Mouse (Mus musculus) myocyte (in vitro differentiated cells): ENCODE data around the gene 2300009A05Rik. TPM values are rescaled to one million over a fixed set of nuclear protein-coding genes. Genes with fewer than 3 reads are reported as not detected.

ENCODE experiments used
- H3K27me3 ChIP-seq: one replicate; pipeline ENCODE4 v1.6.1; 2011; ENCODE audit not compliant: control insufficient read depth, insufficient read depth, insufficient read length
- H3K36me3 ChIP-seq: one replicate; pipeline ENCODE4 v1.6.1; 2011; ENCODE audit not compliant: control insufficient read depth, insufficient read depth
- H3K4me2 ChIP-seq: one replicate; pipeline ENCODE4 v1.6.1; 2011; ENCODE audit warnings: low read depth, control low read depth
- H3K4me3 ChIP-seq: one replicate; pipeline ENCODE4 v1.5.1; 2011; ENCODE audit warnings: mild to moderate bottlenecking, control low read depth, moderate library complexity
- H3K79me2 ChIP-seq: one replicate; pipeline ENCODE4 v1.6.1; 2011; ENCODE audit not compliant: control insufficient read depth, insufficient read depth
- H3ac ChIP-seq: one replicate; pipeline ENCODE4 v1.6.1; 2011; ENCODE audit not compliant: control insufficient read depth, insufficient read length
- CEBPB ChIP-seq: IDR thresholded peaks from 2 replicates; pipeline ENCODE4 v1.6.1; 2011; ENCODE audit warnings: mild to moderate bottlenecking, moderate library complexity; ENCODE audit not compliant: poor library complexity, insufficient read depth, severe bottlenecking
- E2F4 ChIP-seq: IDR thresholded peaks from one replicate; pipeline ENCODE4 v1.6.1; 2011; ENCODE audit warnings: mild to moderate bottlenecking, control low read depth, moderate library complexity; ENCODE audit not compliant: insufficient read depth
- MAX ChIP-seq: IDR thresholded peaks from one replicate; pipeline ENCODE4 v1.6.1; 2011; ENCODE audit warnings: low read depth, mild to moderate bottlenecking, control low read depth
- MYOD1 ChIP-seq, 3 experiments: IDR thresholded peaks; one replicate each; pipeline ENCODE4 v1.6.1; 2011; ENCODE audit warnings: control low read depth in 2 of 3, low read depth in 2 of 3, mild to moderate bottlenecking in 2 of 3, moderate library complexity in 1 of 3; ENCODE audit not compliant: insufficient read length in 2 of 3, control insufficient read depth in 1 of 3
- MYOG ChIP-seq, 3 experiments: IDR thresholded peaks; one replicate each; pipeline ENCODE4 v1.6.1; 2011; ENCODE audit warnings: control low read depth in 2 of 3, low read depth in 2 of 3, mild to moderate bottlenecking in 2 of 3; ENCODE audit not compliant: insufficient read length in 2 of 3, control insufficient read depth in 1 of 3, insufficient read depth in 1 of 3
- POLR2A ChIP-seq: IDR thresholded peaks from one replicate; pipeline ENCODE4 v1.6.1; 2011; ENCODE audit warnings: low read depth, mild to moderate bottlenecking, control low read depth, moderate library complexity; ENCODE audit not compliant: insufficient read length
- POLR2AphosphoS2 ChIP-seq: IDR thresholded peaks from one replicate; pipeline ENCODE4 v1.6.1; 2011; ENCODE audit warnings: low read depth, control low read depth; ENCODE audit not compliant: insufficient read length
- REST ChIP-seq: IDR thresholded peaks from one replicate; pipeline ENCODE4 v1.6.1; 2011; ENCODE audit warnings: mild to moderate bottlenecking, control low read depth, moderate library complexity; ENCODE audit not compliant: insufficient read depth, insufficient read length
- SRF ChIP-seq: IDR thresholded peaks from one replicate; pipeline ENCODE4 v1.6.1; 2011; ENCODE audit warnings: low read depth; ENCODE audit not compliant: control insufficient read depth, insufficient read length
- TCF12 ChIP-seq: IDR thresholded peaks from one replicate; pipeline ENCODE4 v1.6.1; 2011; ENCODE audit warnings: mild to moderate bottlenecking, control low read depth; ENCODE audit not compliant: poor library complexity, insufficient read depth, severe bottlenecking
- TCF3 ChIP-seq: IDR thresholded peaks from one replicate; pipeline ENCODE4 v1.6.1; 2011; ENCODE audit warnings: low read depth, control low read depth; ENCODE audit not compliant: insufficient read length
- USF1 ChIP-seq: IDR thresholded peaks from one replicate; pipeline ENCODE4 v1.6.1; 2011; ENCODE audit warnings: low read depth, mild to moderate bottlenecking, control low read depth, moderate library complexity
- polyA plus RNA-seq: library from polyadenylated mRNA; unstranded; fragments of >200 nt; fragmentation: generic; extraction: Trizol; gene quantifications from one replicate; pipeline ENCODE4 v1.2.1, GENCODE M21; 2012; ENCODE audit warnings: missing spikeins

2300009A05Rik gene
- polyA plus RNA-seq, 1 experiment: 26.5 TPM

GRCm38 (mm10) chr9:63350030-63350429 is 49.0 kb downstream of the 2300009A05Rik start:
- no peak overlapping the region for H3ac ChIP-seq
- no peaks in the 10 kb centered on the region for H3K79me2 ChIP-seq
- H3K36me3 ChIP-seq: no peaks in the 10 kb centered on the region
- no peak overlapping the region for H3K4me2 ChIP-seq
- H3K4me3 ChIP-seq: no peak overlapping the region
- TF ChIP-seq USF1: no peak
- TF ChIP-seq REST: no peak
- no peak for TF ChIP-seq TCF12
- no peak for TF ChIP-seq MYOG (IDR thresholded peaks at IDR 0.05; ENCODE audit: control insufficient read depth in 1 of 3, insufficient read depth in 1 of 3, insufficient read length in 2 of 3, low read depth in 2 of 3)
- TF ChIP-seq CEBPB: no peak
- no peak for TF ChIP-seq TCF3
- no peak for TF ChIP-seq SRF
- TF ChIP-seq POLR2A: no peak
- no peak for TF ChIP-seq MYOD1 (IDR thresholded peaks at IDR 0.05; ENCODE audit: control insufficient read depth in 1 of 3, insufficient read length in 2 of 3, low read depth in 2 of 3)
- no peak for TF ChIP-seq POLR2AphosphoS2
- TF ChIP-seq MAX: no peak
- no peaks in the 10 kb centered on the region for H3K27me3 ChIP-seq

GRCm38 (mm10) chr9:63349241-63349640 is 49.8 kb downstream of the 2300009A05Rik start:
- no peak overlapping the region for H3ac ChIP-seq
- no peaks in the 10 kb centered on the region for H3K27me3 ChIP-seq
- H3K79me2 ChIP-seq: no peaks in the 10 kb centered on the region
- H3K36me3 ChIP-seq: no peaks in the 10 kb centered on the region
- H3K4me3 ChIP-seq: no peak overlapping the region
- TF ChIP-seq MYOD1 (IDR thresholded peaks at IDR 0.05; ENCODE audit: control insufficient read depth in 1 of 3, insufficient read length in 2 of 3, low read depth in 2 of 3): no peak
- no peak for TF ChIP-seq TCF3
- no peak for TF ChIP-seq E2F4
- no peak for TF ChIP-seq MYOG (IDR thresholded peaks at IDR 0.05; ENCODE audit: control insufficient read depth in 1 of 3, insufficient read depth in 1 of 3, insufficient read length in 2 of 3, low read depth in 2 of 3)
- TF ChIP-seq REST: no peak
- TF ChIP-seq POLR2AphosphoS2: no peak
- TF ChIP-seq SRF: no peak
- TF ChIP-seq POLR2A: no peak
- no peak for TF ChIP-seq CEBPB
- no peak for TF ChIP-seq USF1
- TF ChIP-seq TCF12: no peak
- no peak for TF ChIP-seq MAX
- H3K4me2 ChIP-seq: no peak overlapping the region

GRCm38 (mm10) chr9:63348146-63348545 is 50.9 kb downstream of the 2300009A05Rik start:
- Histone ChIP-seq H3K4me3 (no peak overlapping the region), H3K4me2 (no peak overlapping the region), H3K27me3 (no peaks in the 10 kb centered on the region), H3ac (no peak overlapping the region), H3K79me2 (no peaks in the 10 kb centered on the region), H3K36me3 (no peaks in the 10 kb centered on the region)
- TF ChIP-seq POLR2A: no peak
- no peak for TF ChIP-seq MAX
- no peak for TF ChIP-seq REST
- no peak for TF ChIP-seq TCF3
- TF ChIP-seq E2F4: no peak
- no peak for TF ChIP-seq TCF12
- TF ChIP-seq SRF: no peak
- no peak for TF ChIP-seq MYOD1 (IDR thresholded peaks at IDR 0.05; ENCODE audit: control insufficient read depth in 1 of 3, insufficient read length in 2 of 3, low read depth in 2 of 3)

- H3ac ChIP-seq: no peak overlapping the region
- H3K79me2 ChIP-seq: no peaks in the 10 kb centered on the region
- no peak overlapping the region for H3K4me2 ChIP-seq
- no peak for TF ChIP-seq POLR2AphosphoS2
- no peak for TF ChIP-seq TCF3
- no peak for TF ChIP-seq USF1
- TF ChIP-seq MYOG (IDR thresholded peaks at IDR 0.05; ENCODE audit: control insufficient read depth in 1 of 3, insufficient read depth in 1 of 3, insufficient read length in 2 of 3, low read depth in 2 of 3): no peak
- no peak for TF ChIP-seq TCF12
- H3K27me3 ChIP-seq: no peaks in the 10 kb centered on the region
- H3K36me3 ChIP-seq: no peaks in the 10 kb centered on the region
- H3K4me3 ChIP-seq: no peak overlapping the region
These were observed 53.0 kb downstream of the 2300009A05Rik start for GRCm38 (mm10) chr9:63346029-63346428.

Other genes starting within 250 kb of the 2300009A05Rik start
- gene Map2k5, start 21.3 kb downstream of the 2300009A05Rik start, polyA plus RNA-seq: 17.7 TPM
- not detected for gene Iqch, start 203.2 kb upstream of the 2300009A05Rik start, polyA plus RNA-seq
- gene Aagab, start 203.4 kb upstream of the 2300009A05Rik start, polyA plus RNA-seq: 10.4 TPM